Mouse (Mus musculus) embryonic fibroblast, embryonic 13.5 days (primary cell): ENCODE measurements around the gene Ube3a. TPM values are rescaled to one million over a fixed set of nuclear protein-coding genes. Genes with fewer than 3 reads are reported as not detected.

Experiments used
- H3K27ac ChIP-seq: 2 replicates; pipeline ENCODE4 v1.5.1; 2012; ENCODE audit warnings: low read length, control low read depth, inconsistent platforms; ENCODE audit not compliant: insufficient read depth
- H3K4me1 ChIP-seq: 2 replicates; pipeline ENCODE4 v1.6.1; 2011; ENCODE audit warnings: low read length; ENCODE audit not compliant: control insufficient read depth, insufficient read depth
- H3K4me3 ChIP-seq: 2 replicates; pipeline ENCODE4 v1.5.1; 2011; ENCODE audit warnings: mild to moderate bottlenecking, control low read depth, low read length; ENCODE audit not compliant: insufficient read depth
- CTCF ChIP-seq: IDR thresholded peaks from 2 replicates; pipeline ENCODE4 v1.5.1; 2011; ENCODE audit warnings: mild to moderate bottlenecking, control low read depth, low read length, moderate library complexity, borderline replicate concordance; ENCODE audit not compliant: insufficient read depth
- POLR2A ChIP-seq: IDR thresholded peaks from 2 replicates; pipeline ENCODE4 v1.6.1; 2011; ENCODE audit warnings: low read depth, mild to moderate bottlenecking, control low read depth, low read length, moderate library complexity
- polyA plus RNA-seq: library from polyadenylated mRNA; stranded (reverse); fragments of >200 nt; gene quantifications from 2 replicates; pipeline ENCODE4 v1.2.4, GENCODE M21; 2011; ENCODE audit warnings: low read depth; ENCODE audit not compliant: missing spikeins, insufficient read length

The Ube3a gene
- polyA plus RNA-seq, 1 experiment: 72.1 TPM

GRCm38 (mm10) chr7:59234773-59235401 lies 6.3 kb downstream of the Ube3a start:
- Histone ChIP-seq H3K4me3 (no peak overlapping the region), H3K27ac (no peak overlapping the region), H3K4me1 (no peaks in the 10 kb centered on the region)
- TF ChIP-seq POLR2A (no peak), CTCF (no peak)

- Histone ChIP-seq H3K27ac (no peak overlapping the region), H3K4me1 (no peaks in the 10 kb centered on the region), H3K4me3 (no peak overlapping the region)
- TF ChIP-seq CTCF (no peak), POLR2A (no peak)
Observed at GRCm38 (mm10) chr7:59243257-59243656, 14.7 kb downstream of the Ube3a start.

- no peak overlapping the region for H3K4me3 ChIP-seq
- no peak overlapping the region for H3K27ac ChIP-seq
- H3K4me1 ChIP-seq: no peaks in the 10 kb centered on the region
- TF ChIP-seq POLR2A (no peak), CTCF (no peak)
Observed at GRCm38 (mm10) chr7:59245541-59245940, 17.0 kb downstream of the Ube3a start.

- no peaks in the 10 kb centered on the region for H3K4me1 ChIP-seq
- H3K27ac ChIP-seq: no peak overlapping the region
- no peak for TF ChIP-seq CTCF
- no peak for TF ChIP-seq POLR2A
- no peak overlapping the region for H3K4me3 ChIP-seq
Observed at GRCm38 (mm10) chr7:59253373-59253772, 24.8 kb downstream of the Ube3a start.

GRCm38 (mm10) chr7:59265538-59265937 lies 37.0 kb downstream of the Ube3a start:
- H3K4me3 ChIP-seq: no peak overlapping the region
- TF ChIP-seq POLR2A: no peak
- no peak for TF ChIP-seq CTCF
- H3K4me1 ChIP-seq: no peaks in the 10 kb centered on the region
- no peak overlapping the region for H3K27ac ChIP-seq

GRCm38 (mm10) chr7:59271775-59272174 lies 43.2 kb downstream of the Ube3a start:
- H3K4me3 ChIP-seq: no peak overlapping the region
- H3K4me1 ChIP-seq: no peaks in the 10 kb centered on the region
- TF ChIP-seq POLR2A (no peak), CTCF (no peak)
- no peak overlapping the region for H3K27ac ChIP-seq

- Histone ChIP-seq H3K4me3 (no peak overlapping the region), H3K4me1 (no peaks in the 10 kb centered on the region), H3K27ac (no peak overlapping the region)
- TF ChIP-seq POLR2A (no peak), CTCF (no peak)
Observed at GRCm38 (mm10) chr7:59312576-59312975, 84.0 kb downstream of the Ube3a start.

- Histone ChIP-seq H3K4me3 (no peak overlapping the region), H3K4me1 (no peaks in the 10 kb centered on the region), H3K27ac (no peak overlapping the region)
- no peak for TF ChIP-seq POLR2A
- no peak for TF ChIP-seq CTCF
Observed at GRCm38 (mm10) chr7:59322759-59323158, 94.2 kb downstream of the Ube3a start.
